Mouse (Mus musculus) frontal cortex, postnatal 10 days (tissue): ENCODE results near the gene Klhdc10.

Experiments used
- DNase-seq, 2 experiments: peaks; one replicate each; pipeline ENCODE4 v3.0.0; 2022; ENCODE audit warnings: low spot score in 2 of 2, mixed read lengths in 1 of 2

Klhdc10 gene

GRCm38 (mm10) chr6:30468684-30469083 is 67.0 kb downstream of the Klhdc10 start:
- peak in 1 of 2 experiments; percentile 47 for DNase-seq

- peak; percentile 33 to 39 for DNase-seq
Measured at GRCm38 (mm10) chr6:30469370-30469769, 67.7 kb downstream of the Klhdc10 start.

- no peak for DNase-seq
Measured at GRCm38 (mm10) chr6:30471706-30472105, 70.0 kb downstream of the Klhdc10 start.

- DNase-seq = no peak
Measured at GRCm38 (mm10) chr6:30476025-30476765, 74.5 kb downstream of the Klhdc10 start.

GRCm38 (mm10) chr6:30477210-30477714 is 75.6 kb downstream of the Klhdc10 start:
- no peak for DNase-seq

- DNase-seq = no peak
Measured at GRCm38 (mm10) chr6:30477784-30478183, 76.1 kb downstream of the Klhdc10 start.

GRCm38 (mm10) chr6:30479418-30479817 is 77.8 kb downstream of the Klhdc10 start:
- no peak for DNase-seq

GRCm38 (mm10) chr6:30482908-30483307 is 81.2 kb downstream of the Klhdc10 start:
- DNase-seq = no peak

- no peak for DNase-seq
Measured at GRCm38 (mm10) chr6:30486504-30486903, 84.8 kb downstream of the Klhdc10 start.

- DNase-seq = no peak
Measured at GRCm38 (mm10) chr6:30499049-30499448, 97.4 kb downstream of the Klhdc10 start.
